Mouse (Mus musculus) neutrophil, adult 5-6 weeks (primary cell): Measurements from ENCODE around the gene Olfr202. TPM values are rescaled to one million over a fixed set of nuclear protein-coding genes. Genes with fewer than 3 reads are reported as not detected.
"Not testable (repeated sequence)": the region's sequence is repeated elsewhere in the genome, so short reads cannot be mapped to it uniquely, and the experiment has no call there.

Source experiments
- ATAC-seq: fragments of 151-379, 151-347 bp; 2 replicates; pipeline ENCODE4 v1.8.0; 2017; ENCODE audit warnings: mild to moderate bottlenecking, moderate TSS enrichment; ENCODE audit not compliant: insufficient number of reproducible peaks, poor library complexity, low FRiP score, severe bottlenecking; ENCODE audit errors: extremely low read depth
- total RNA-seq: library from RNA; stranded (forward); fragments of 200-1000 nt; gene quantifications from 2 replicates; pipeline ENCODE4 v1.2.3, GENCODE M21; 2017

Olfr202 gene
- total RNA-seq, result not detected in 2 replicates

DNA sequence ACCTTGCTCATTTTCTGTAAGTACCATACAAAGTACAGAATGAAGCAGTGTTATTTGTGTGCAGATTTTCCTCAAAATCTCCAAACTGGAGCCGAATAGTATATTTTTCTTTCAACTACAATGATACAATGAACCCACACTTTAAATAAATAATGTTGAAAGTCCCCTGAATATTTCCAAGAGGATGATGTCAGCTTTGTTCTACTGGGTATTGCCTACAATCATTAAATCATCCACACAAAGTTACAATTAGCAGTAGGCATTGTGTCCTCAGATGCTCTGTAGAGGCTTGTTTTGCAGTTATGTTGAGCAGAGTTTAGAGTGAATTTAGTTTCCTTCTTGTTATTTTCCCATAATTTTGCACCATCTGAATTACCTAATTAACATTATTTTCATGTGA, at the start of gene Olfr202:
Gene Olfr202 (minus strand): TSS at position 101 of the 400 bp plus-strand sequence.
- no peak for ATAC-seq

GRCm38 (mm10) chr16:59331038-59331437, 44.4 kb upstream of the Olfr202 start, which contains the start of gene Olfr205:
Gene Olfr205, minus strand, starts transcription at chr16:59331138.
- ATAC-seq, result no peak

- ATAC-seq, result not testable (repeated sequence)
Observed at GRCm38 (mm10) chr16:59323262-59323661, 36.7 kb upstream of the Olfr202 start.

GRCm38 (mm10) chr16:59318148-59318547, 31.6 kb upstream of the Olfr202 start, which contains the start of gene Olfr204:
Gene Olfr204, minus strand, starts transcription at chr16:59318248.
- ATAC-seq, result no peak

GRCm38 (mm10) chr16:59298581-59298980, 12.0 kb upstream of the Olfr202 start, which contains the start of gene Olfr203:
Gene Olfr203, plus strand, starts transcription at chr16:59298881.
- no peak for ATAC-seq

DNA sequence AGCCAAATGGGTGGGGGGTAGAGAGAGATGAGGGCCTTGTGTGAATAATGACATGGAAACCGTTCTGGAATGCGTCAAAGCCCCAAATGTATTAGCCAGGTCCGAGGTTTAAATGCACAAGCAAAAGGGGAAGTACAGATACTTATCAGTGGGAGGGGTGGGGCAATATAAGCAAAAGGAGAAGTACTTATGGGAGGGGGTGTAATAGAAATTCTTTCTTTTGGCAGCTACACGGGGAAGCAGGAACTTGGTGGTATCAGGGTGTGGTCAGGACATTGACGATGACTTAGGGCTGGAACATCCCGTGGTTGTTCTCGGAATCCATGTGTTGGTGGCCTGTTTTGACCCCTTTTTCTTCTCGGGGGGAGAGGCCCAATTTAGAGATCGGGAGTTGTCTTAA, 983 bp upstream of the Olfr202 start:
- not testable (repeated sequence) for ATAC-seq

DNA sequence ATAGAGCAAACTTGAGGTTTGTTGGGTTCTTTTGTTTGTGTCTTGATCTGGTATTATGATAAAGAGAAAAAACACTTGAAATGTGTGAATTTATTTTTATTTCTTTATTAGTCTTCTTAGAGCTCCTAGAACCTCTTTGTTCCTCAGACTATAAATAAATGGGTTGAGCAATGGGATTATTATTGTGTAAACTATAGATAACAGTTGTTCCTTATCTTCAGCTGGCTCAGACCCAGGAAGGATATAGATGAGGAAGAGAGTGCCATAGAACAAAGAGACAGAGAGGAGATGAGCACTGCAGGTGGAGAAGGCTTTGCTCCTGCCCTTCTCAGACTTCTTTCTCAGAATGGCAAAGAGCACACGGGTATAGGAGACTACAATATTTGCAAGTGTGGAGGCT, 3.1 kb downstream of the Olfr202 start:
- ATAC-seq, result no peak

- no peak for ATAC-seq
Observed at GRCm38 (mm10) chr16:59280542-59280941, 6.1 kb downstream of the Olfr202 start.

DNA sequence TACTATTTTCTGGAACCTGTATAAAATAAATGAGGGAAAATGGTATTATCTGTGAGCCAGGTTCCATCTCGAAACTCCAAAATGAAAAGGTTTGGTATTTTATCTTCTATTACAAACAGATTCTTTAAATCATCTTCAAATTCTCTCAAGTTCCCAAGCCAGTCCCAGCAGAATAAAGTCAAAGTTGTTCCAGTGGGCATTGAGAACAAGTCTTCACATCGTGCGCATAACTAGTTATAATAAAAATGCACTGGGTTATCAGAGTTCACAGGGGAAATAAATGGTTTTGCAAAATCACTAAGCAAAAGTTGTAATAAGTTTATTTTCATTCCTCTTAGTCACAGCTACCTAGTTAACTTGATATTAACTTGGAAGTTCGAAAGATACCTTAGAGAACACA, 14.1 kb downstream of the Olfr202 start, which contains the start of gene Olfr201:
Gene Olfr201 (minus strand): TSS at position 101 of the 400 bp plus-strand sequence.
- not testable (repeated sequence) for ATAC-seq

GRCm38 (mm10) chr16:59269097-59269496, 17.5 kb downstream of the Olfr202 start:
- not testable (repeated sequence) for ATAC-seq

GRCm38 (mm10) chr16:59249684-59250083, 36.9 kb downstream of the Olfr202 start:
- ATAC-seq, result no peak

Other genes starting within 250 kb of the Olfr202 start
- not detected in 2 replicates for gene Olfr187, start 247.0 kb downstream of the Olfr202 start, total RNA-seq
- under 0.01 TPM in 1 of 2 replicates, not detected in the other for gene Olfr190, start 208.8 kb downstream of the Olfr202 start, total RNA-seq
- gene Olfr191, start 197.0 kb downstream of the Olfr202 start, total RNA-seq, result not detected in 2 replicates
- not detected in 2 replicates for gene Olfr193, start 174.9 kb downstream of the Olfr202 start, total RNA-seq
- gene Olfr194, start 165.7 kb downstream of the Olfr202 start, total RNA-seq, result 0.12 TPM in 1 of 2 replicates, not detected in the other
- not detected in 2 replicates for gene Olfr195, start 139.7 kb downstream of the Olfr202 start, total RNA-seq
- not detected in 2 replicates for gene Olfr196, start 116.3 kb downstream of the Olfr202 start, total RNA-seq
- not detected in 2 replicates for gene Olfr198, start 83.3 kb downstream of the Olfr202 start, total RNA-seq
- not detected in 2 replicates for gene Olfr199, start 67.0 kb downstream of the Olfr202 start, total RNA-seq
- gene Olfr201, start 14.2 kb downstream of the Olfr202 start, total RNA-seq, result not detected in 2 replicates
- not detected in 2 replicates for gene Olfr203, start 12.1 kb upstream of the Olfr202 start, total RNA-seq
- gene Olfr204, start 31.5 kb upstream of the Olfr202 start, total RNA-seq, result not detected in 2 replicates
- gene Olfr205, start 44.3 kb upstream of the Olfr202 start, total RNA-seq, result not detected in 2 replicates
- gene Olfr206, start 62.5 kb upstream of the Olfr202 start, total RNA-seq, result 0.47 TPM in 1 of 2 replicates, not detected in the other
- gene Olfr209, start 77.2 kb upstream of the Olfr202 start, total RNA-seq, result not detected in 2 replicates
- not detected in 2 replicates for gene Gabrr3, start 120.5 kb upstream of the Olfr202 start, total RNA-seq
- 57.2 and 68.2 TPM in 2 replicates for gene Riox2, start 185.0 kb upstream of the Olfr202 start, total RNA-seq